Mouse (Mus musculus): ENCODE measurements around the gene Cbr3. TPM values are rescaled to one million over a fixed set of nuclear protein-coding genes. Genes with fewer than 3 reads are reported as not detected.

Cbr3 gene
- polyA plus RNA-seq, 1 experiment from 2014 or later = 0.63 TPM

DNA sequence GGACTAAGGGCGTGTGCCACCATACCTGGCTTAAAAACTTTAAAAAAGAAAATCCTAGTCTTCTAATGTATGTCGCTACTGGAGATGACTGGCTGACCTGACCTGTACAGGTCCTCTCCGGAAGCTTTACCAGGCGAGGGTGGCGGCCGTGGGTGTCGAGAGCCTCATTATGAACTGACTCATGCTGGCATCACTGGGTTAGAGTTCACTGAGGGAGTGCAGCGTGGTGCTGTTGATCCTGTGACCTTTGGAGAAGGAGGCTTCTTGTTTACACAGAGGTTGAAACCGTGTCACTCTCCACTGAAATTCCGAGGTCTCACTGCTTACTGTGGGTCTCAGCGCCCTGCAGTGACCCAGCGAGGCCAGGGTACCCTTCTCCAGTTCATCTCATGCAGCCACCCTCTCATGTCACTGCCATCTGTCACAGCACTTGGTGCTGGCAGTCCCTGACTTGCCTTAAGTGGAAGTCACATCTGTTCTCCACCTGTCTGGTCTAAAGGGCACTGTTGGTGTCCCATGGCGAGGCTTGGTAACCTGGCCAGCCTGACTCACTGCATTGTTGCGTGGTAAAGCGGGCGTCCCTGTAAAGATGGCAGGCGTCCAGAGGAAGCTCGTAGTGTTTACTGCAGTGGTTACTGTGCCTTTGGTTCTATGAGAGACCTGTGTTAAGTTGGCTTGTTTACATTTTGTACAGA, 50.0 kb downstream of the Cbr3 start:
- DNase-seq (ENCODE audit: low spot score) (no peak), ATAC-seq (no peak)
- WGBS = 89% methylated on average over 18 of the region's 18 CpGs
- Histone ChIP-seq H3K4me1 (ENCODE audit: control insufficient read depth, insufficient read depth, low read length) (0 out of 2 replicates have a peak, but pooled peaks cover 2% of the 10 kb centered on the region), H3K9ac (ENCODE audit: low read length) (no peak overlapping the region), H3K9me3 (replicated peaks; ENCODE audit: control insufficient read depth, low read length) (no peaks in the 10 kb centered on the region), H3K27ac (ENCODE audit: low read depth, low read length) (no peak overlapping the region), H3K36me3 (ENCODE audit: control insufficient read depth, insufficient read depth, low read length) (peaks cover 6% of the 10 kb centered on the region; the same call in 1 of the 2 replicates), H3K27me3 (replicated peaks; ENCODE audit: control insufficient read depth, insufficient read depth, low read length) (no peaks in the 10 kb centered on the region), H3K4me3 (ENCODE audit: low read depth, low read length) (no peak overlapping the region), H3K4me2 (ENCODE audit: low read length) (no peak overlapping the region)

DNA sequence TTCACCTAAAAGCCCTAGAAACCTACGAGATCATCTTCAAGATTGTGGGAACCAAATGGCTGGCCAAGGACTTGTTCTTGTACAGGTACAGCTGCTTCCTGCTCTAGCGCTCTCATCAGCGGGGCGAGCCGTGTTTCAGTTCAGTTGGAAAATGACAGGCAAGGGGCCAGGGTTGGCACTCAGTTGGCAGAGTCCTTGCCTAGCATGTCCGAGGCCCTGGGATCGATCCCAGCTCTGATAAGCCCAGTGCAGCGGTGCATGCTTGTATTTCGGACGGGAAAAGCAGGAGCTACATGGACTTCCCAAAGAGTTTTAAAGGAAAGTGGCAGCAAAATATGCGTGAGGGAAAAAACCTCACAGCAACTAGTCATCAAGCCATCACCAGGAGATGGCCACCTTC, 56.2 kb downstream of the Cbr3 start:
- no peaks in the 10 kb centered on the region for H3K4me1 ChIP-seq (ENCODE audit: control insufficient read depth, insufficient read depth, low read length)
- H3K4me3 ChIP-seq (ENCODE audit: low read depth, low read length) = no peak overlapping the region
- H3K27me3 ChIP-seq (replicated peaks; ENCODE audit: control insufficient read depth, insufficient read depth, low read length) = no peaks in the 10 kb centered on the region
- 90% methylated on average over 11 of the region's 11 CpGs for WGBS
- peaks cover 34% of the 10 kb centered on the region for H3K36me3 ChIP-seq (ENCODE audit: control insufficient read depth, insufficient read depth, low read length)
- no peak overlapping the region for H3K27ac ChIP-seq (ENCODE audit: low read depth, low read length)
- ATAC-seq (no peak), DNase-seq (ENCODE audit: low spot score) (no peak)
- H3K9me3 ChIP-seq (replicated peaks; ENCODE audit: control insufficient read depth, low read length) = no peaks in the 10 kb centered on the region
- H3K9ac ChIP-seq (ENCODE audit: low read length) = no peak overlapping the region
- no peak overlapping the region for H3K4me2 ChIP-seq (ENCODE audit: low read length)

Other genes with a start within 250 kb of the Cbr3 start
- gene Setd4, start 79.2 kb upstream of the Cbr3 start, polyA plus RNA-seq (2014; fragmentation: Nextera tagmentation; extraction: Ambion mirVana) = 14.9 and 17.0 TPM in 2 replicates
- gene Cbr1, start 77.4 kb upstream of the Cbr3 start, polyA plus RNA-seq (2014; fragmentation: Nextera tagmentation; extraction: Ambion mirVana) = 143 and 145 TPM in 2 replicates
- not detected in 2 replicates for gene Gm5678, start 55.1 kb upstream of the Cbr3 start, polyA plus RNA-seq (2014; fragmentation: Nextera tagmentation; extraction: Ambion mirVana)
- 19.6 and 29.9 TPM in 2 replicates for gene Dop1b, start 28.7 kb downstream of the Cbr3 start, polyA plus RNA-seq (2014; fragmentation: Nextera tagmentation; extraction: Ambion mirVana)
- gene Morc3, start 148.9 kb downstream of the Cbr3 start, polyA plus RNA-seq (2014; fragmentation: Nextera tagmentation; extraction: Ambion mirVana) = 32.1 and 36.1 TPM in 2 replicates
- gene Chaf1b, start 200.7 kb downstream of the Cbr3 start, polyA plus RNA-seq (2014; fragmentation: Nextera tagmentation; extraction: Ambion mirVana) = 44.0 and 56.4 TPM in 2 replicates

Data from forebrain, embryonic 14.5 days (tissue).